ENCODE assay signal across 10 mouse cellular contexts in genomic region chr6:3512611-3513010, GRCm38 (mm10). TPM values are rescaled to one million over a fixed set of nuclear protein-coding genes. Genes with fewer than 3 reads are reported as not detected.
DNase-seq lines count a peak whose midpoint lies in the region; TF ChIP-seq lines count a peak whose summit lies in the region.
"Had no signal": no experiment of that assay in that cellular context is flagged by ENCODE, and none has a peak within 500 bp of the region (broad histone marks: within the 10 kb centered on the region; RNA-seq: fewer than 3 reads in every experiment).

No protein-coding gene starts in this region.

- no peak overlapping the region for H3K4me3 ChIP-seq in layer of hippocampus, adult 2 months
- H3K4me3 ChIP-seq in forebrain, embryonic 10.5 days: no peak overlapping the region

- H3K27ac ChIP-seq in layer of hippocampus, adult 2 months: peak overlapping the region; percentile 79
- peak overlapping the region; percentile 77 for H3K27ac ChIP-seq in forebrain, embryonic 10.5 days
- H3K27ac ChIP-seq: macrophage had no signal

- H3K36me3 ChIP-seq in forebrain, embryonic 10.5 days (replicated peaks): peaks cover 5% of the 10 kb centered on the region; the same call in 1 of the 2 replicates

- H3K4me1 ChIP-seq in forebrain, embryonic 10.5 days: peaks cover 28% of the 10 kb centered on the region

- WGBS in forebrain, embryonic 10.5 days: 45% methylated on average over 3 of the region's 3 CpGs

- TF ChIP-seq CTCF in layer of hippocampus, adult 2 months (conservative IDR thresholded peaks at IDR 0.05): no peak

- DNase-seq in layer of hippocampus, adult 2 months (ENCODE audit: low spot score in 2 of 2): no peak
- no peak for DNase-seq in layer of hippocampus, postnatal 25 days (ENCODE audit: extremely low spot score in 1 of 2, low spot score in 1 of 2)
- no peak for DNase-seq in forebrain, embryonic 10.5 days (ENCODE audit: extremely low spot score, low spot score)
- peak; percentile 42 for DNase-seq in layer of hippocampus, adult 9-11 months
- peak; percentile 60 for DNase-seq in right cerebral cortex, adult 18-20 months
- DNase-seq in heart, postnatal 4 days: no peak
- no peak for DNase-seq in c-Kit-positive CD71-positive TER-119-positive erythroid progenitor cells, embryonic 14.5 days (ENCODE audit: low spot score)
- no peak for DNase-seq in heart, adult 9 months (ENCODE audit: low spot score in 2 of 2)

- no peaks in the 10 kb centered on the region for H3K27me3 ChIP-seq in forebrain, embryonic 10.5 days (ENCODE audit: poor library complexity, severe bottlenecking)

- no peaks in the 10 kb centered on the region for H3K9me3 ChIP-seq in forebrain, embryonic 10.5 days

RNA-seq across cellular contexts. Expression of gene Vps50, which starts 14.4 kb away (rescaled TPM):
- total RNA-seq in layer of hippocampus, adult 2 months (2021): 10 to 100 TPM; 52.1 to 54.2 TPM
- total RNA-seq in layer of hippocampus, postnatal 25 days (2021): 10 to 100 TPM; 50.5 to 51.2 TPM
- polyA plus RNA-seq in forebrain, embryonic 10.5 days (2016; fragmentation: Nextera tagmentation; extraction: Ambion mirVana): 35.1 and 37.2 TPM in 2 replicates
- 10 to 100 TPM; 15.0 to 18.7 TPM for total RNA-seq in heart, postnatal 4 days (2021)

RNA-seq across cellular contexts. Expression of gene Hepacam2, which starts 14.5 kb away (rescaled TPM):
- total RNA-seq in layer of hippocampus, adult 2 months (2021): under 1 TPM; 0.31 to 0.44 TPM
- under 1 TPM; 0.34 to 0.61 TPM for total RNA-seq in layer of hippocampus, postnatal 25 days (2021)
- polyA plus RNA-seq in forebrain, embryonic 10.5 days (2016; fragmentation: Nextera tagmentation; extraction: Ambion mirVana): 0.58 and 0.77 TPM in 2 replicates
- total RNA-seq in heart, postnatal 4 days (2021): under 1 TPM in 1 of 2 experiments, not detected in 1; 0.14 TPM
- total RNA-seq: heart, postnatal 14 days had no signal

Comparison
In these comparisons a context has a peak if more than half of its experiments do, and no peak if none do; other contexts are left out.
1. DNase-seq: peak in layer of hippocampus, adult 9-11 months (single experiment) and right cerebral cortex, adult 18-20 months (single experiment); none in layer of hippocampus, adult 2 months (0 of 2), layer of hippocampus, postnatal 25 days (0 of 2), forebrain, embryonic 10.5 days (single experiment), heart, postnatal 4 days (single experiment), c-Kit-positive CD71-positive TER-119-positive erythroid progenitor cells, embryonic 14.5 days (single experiment) and heart, adult 9 months (0 of 2).